Mouse (Mus musculus) layer of hippocampus, adult 9-11 months (tissue): Measurements from ENCODE around the gene Sult2b1.

Source experiments
- DNase-seq: peaks from one replicate; pipeline ENCODE4 v3.0.0; 2022

Gene Sult2b1

GRCm38 (mm10) chr7:45784524-45785372 is at the start of gene Sult2b1:
Gene Sult2b1 (minus strand): TSS chr7:45784669.
- DNase-seq: peak; percentile 95

DNA sequence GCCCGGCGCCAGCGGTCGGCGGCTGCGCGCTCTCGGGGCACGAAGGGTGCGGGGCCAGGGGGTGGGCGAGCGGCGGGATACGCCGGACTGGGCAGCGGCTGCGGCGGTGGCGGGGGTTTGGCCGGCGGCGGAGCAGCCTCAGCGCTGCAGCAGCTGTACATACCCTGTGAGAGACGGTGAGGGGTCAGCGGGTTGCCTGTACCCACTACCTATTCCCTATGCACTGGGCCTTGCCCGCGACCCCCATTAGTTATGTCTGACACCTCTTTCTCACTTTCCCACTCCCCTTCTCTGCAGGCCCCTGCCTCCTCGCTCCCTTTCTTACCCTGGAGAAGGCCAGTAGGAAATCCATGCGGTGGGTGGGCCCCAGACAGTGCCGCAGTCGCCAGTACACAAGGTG is 49.5 kb upstream of the Sult2b1 start:
- DNase-seq: no peak

DNA sequence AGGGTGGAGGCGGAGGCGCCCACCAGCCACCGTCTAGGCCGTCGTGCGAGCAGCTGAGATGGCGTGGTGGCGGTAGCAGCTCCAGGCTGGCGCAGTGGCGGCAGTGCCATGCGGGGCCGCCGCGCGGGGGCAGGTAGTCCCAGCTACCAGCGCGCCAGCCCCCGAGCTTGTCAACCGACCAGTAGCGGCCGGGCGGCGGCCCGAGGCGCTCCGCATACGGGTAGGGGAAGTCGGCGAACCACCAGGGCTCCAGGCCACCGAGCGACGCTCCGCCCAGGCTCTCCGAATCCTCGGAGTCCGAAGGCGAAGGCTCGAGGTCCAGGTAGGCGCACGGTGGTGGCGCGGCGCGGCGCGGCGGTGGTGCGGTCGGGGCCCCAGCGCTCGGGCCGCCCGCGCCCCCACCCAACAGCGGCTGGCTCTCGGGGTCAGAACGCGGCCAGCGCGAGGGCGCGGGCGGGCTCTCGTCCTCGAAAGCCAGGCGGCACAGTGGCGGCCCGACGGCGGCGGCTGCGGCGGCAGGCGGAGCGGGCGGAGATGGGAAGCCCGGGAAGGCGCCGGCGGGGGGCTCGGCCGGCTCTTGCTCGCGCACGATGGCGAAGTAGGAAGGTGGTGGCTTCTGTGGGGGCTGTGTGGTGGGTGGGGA is 48.8 kb upstream of the Sult2b1 start:
- no peak for DNase-seq

DNA sequence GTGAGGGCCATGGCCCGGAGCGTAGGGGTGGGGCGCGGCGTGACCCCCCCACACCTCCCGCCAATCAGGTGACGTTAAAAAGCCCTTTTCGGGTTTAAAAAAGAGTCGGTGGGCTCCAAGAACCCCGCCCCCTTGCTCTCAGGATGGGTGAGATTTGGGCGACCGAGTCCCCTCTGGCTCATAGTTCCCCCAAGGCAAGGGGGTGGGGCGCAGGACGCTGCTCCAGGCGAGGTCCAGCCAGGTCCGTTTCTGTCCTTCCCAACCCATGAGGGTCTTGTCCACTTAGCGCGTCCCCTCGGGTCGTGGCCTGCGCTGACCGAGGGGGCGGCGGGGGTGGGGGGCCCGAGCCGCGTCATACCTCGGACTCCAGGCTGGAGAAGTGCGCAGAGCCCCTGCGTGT is 48.0 kb upstream of the Sult2b1 start:
- no peak for DNase-seq

- DNase-seq: no peak
Measured at GRCm38 (mm10) chr7:45831128-45831525, 46.7 kb upstream of the Sult2b1 start.

DNA sequence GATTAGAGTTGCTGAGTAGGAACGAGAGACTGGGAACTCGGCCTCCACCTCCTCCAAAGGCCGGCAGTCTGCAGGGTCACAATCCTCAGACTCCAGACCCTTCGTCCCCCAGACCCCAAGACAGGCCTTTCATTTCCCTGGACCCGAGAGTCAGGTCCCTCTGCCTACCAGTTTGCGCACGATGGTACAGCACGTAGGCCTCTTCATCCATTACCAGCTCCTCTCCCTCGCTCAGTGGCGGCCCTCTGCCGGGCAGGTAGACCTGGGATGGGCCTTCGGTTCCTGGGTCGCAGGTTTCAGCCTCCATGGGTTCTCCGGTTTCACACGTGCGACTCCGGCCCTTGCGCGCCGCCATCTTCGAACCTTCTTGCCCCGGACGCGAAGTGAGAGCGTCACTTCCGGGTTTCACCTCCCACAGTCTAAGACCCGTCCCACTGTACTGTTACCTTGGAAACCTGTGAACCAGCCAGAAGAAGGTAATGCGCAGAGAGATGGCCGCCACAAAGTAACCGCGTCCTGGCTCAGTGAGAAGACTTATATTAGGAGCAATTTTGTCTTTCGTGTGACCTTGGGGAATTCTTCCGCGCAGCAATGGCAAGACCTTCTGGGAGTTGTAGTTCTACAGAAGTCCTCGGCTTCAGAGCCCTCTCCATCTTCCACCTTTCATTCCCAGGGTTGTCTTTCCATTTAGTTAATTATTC is 46.1 kb upstream of the Sult2b1 start, which contains the start of gene Grwd1:
Grwd1 (minus strand) TSS at position 518 of the 701 bp plus-strand sequence.
- peak; percentile 86 for DNase-seq

GRCm38 (mm10) chr7:45826631-45827030 is 42.2 kb upstream of the Sult2b1 start:
- no peak for DNase-seq

DNA sequence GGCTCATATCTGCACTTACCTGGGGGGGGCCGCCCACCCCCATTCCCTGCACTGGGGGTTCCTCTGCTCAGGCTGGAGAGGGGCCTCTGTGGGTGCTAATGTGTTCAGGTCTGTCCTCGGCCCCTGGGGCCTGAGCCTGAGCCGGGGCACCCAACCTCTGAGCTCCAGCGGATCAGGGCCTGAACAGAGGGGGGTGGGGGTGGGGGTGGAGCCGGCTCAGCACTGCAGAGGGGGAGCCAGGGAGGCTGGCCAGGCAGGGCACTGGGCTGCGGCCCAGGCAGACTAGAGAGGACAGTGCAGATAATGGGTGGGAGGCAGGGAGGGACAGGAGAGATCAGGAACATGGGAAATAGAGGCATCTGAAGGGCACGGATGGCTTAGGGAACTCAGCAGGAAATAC is 40.1 kb upstream of the Sult2b1 start, which contains the start of gene Kcnj14:
Kcnj14 (minus strand) TSS at position 185 of the 400 bp plus-strand sequence.
- no peak for DNase-seq

GRCm38 (mm10) chr7:45820913-45821312 is 36.4 kb upstream of the Sult2b1 start:
- DNase-seq: no peak

DNA sequence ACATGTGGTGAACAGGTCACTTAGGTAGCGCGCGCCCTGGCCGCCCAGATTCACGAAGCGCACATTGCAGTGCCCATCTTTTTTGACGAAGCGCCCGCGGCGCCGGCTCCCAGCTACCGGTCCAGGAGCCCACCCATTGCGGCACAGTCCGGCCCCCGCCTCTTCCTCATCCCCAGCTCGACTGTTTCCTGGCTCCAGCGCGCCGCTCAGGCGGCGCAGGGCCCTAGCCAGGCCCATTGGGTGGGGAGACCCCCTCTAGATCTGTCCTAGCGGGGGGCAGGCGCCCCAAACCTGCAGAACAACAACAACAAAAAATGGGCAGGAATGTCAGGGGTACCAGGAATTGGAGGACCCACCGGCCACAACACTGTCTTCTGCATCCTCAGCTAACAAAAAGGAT is 35.4 kb upstream of the Sult2b1 start:
- no peak for DNase-seq

- DNase-seq: no peak
Measured at GRCm38 (mm10) chr7:45815984-45816351, 31.5 kb upstream of the Sult2b1 start.

DNA sequence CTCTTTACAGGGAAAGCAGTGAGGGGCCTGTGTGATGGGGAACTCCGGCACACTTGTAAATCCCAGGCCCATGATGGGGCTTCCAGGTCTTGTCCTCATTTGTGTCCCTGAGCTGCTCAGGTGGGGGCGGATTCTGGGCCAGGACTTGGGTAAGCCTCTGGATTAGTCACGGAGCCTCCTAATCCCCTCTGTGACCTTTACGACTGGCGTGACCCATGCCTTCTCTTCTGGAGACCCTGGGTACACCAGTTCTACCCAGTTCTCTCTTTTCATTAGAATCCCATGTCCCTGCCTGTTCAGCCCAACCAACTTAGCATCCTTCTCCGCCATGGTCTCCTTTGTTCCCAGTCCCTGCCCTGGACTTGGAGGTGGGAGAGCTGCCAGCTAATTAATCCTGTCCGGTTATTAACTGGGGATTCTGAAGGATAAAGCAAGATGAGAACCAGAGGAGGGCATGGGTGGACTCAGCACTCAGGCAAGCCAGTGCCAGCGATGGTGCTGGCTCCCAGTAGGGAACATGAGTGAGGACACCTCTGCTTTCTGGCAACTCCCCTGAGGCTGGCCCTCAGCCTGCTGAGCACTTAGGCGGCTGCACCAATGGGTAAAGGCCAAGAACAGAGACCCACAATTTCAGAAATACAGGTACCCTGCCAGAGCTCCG is 31.0 kb upstream of the Sult2b1 start:
- no peak for DNase-seq

- DNase-seq: no peak
Measured at GRCm38 (mm10) chr7:45814841-45815240, 30.4 kb upstream of the Sult2b1 start.

DNA sequence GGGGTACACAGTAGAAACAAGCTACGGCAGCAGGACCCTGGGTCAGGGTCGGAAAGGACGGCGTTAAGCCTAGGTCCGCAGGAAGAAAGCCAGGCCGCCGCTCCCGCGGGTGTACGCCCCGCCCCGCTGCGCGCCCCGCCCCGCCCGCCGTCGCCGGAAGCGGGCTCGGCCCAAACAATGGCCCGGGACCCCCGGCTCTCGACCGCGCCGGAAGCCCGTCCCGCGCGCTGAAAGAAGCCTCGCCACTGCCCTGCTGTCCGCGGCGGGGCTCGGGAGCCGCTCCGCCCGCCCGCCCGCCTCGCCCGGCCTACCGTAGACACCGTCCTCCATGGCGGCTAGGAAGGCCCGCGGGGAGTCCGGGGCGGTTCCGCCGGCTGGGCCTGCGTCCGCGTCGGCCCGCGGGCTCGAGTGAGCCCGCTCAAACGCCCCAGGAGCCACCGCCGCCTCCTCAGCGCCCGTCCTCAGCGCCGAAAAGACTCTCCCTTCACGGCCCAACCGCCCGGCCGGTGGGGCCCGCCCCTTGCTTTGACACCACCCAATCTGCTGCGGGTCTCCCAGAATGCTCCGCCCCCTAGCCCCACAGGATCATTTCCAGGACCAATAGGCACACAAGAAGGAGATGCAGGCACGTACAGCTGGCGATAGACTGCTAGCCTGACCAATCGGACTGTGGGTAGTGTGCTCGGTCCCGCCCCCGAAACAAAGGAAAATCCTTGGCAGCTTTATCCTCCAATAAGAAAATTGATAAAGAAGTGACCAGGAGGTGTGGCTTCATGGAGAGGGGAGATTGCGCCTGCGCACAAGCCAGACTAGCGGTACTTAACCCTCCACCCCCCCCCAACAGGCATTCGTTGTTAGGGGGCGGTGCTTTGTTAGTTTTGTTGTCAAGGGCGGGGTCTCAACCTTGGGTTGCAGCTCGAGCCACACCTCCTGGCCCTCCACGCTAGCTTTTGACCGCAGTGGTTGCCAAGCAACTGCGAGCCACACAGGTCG is 29.6 kb upstream of the Sult2b1 start, which contains the start of gene Cyth2:
Cyth2 (minus strand) TSS at position 795 of the 993 bp plus-strand sequence.
- DNase-seq: peak; percentile 100

DNA sequence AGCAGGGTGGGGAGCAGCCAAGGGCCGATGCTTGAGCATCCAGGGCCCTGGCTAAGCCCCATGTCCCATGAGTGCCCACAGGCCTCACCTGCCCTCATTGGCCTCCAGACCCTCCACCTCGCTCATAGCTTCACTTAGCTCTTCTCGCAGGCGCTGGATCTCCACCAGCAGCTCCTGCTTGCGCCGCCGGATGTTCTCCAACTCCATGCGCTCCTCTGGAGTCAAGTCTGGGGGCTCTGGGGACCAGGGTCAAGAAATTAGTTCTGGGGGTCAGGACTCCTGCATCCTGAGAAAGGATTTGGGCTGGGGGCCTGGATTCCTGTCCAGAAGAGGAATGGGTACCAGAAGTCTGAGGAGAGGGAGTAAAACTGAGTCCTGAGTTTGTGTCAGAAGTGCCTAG is 28.5 kb upstream of the Sult2b1 start:
- no peak for DNase-seq

DNA sequence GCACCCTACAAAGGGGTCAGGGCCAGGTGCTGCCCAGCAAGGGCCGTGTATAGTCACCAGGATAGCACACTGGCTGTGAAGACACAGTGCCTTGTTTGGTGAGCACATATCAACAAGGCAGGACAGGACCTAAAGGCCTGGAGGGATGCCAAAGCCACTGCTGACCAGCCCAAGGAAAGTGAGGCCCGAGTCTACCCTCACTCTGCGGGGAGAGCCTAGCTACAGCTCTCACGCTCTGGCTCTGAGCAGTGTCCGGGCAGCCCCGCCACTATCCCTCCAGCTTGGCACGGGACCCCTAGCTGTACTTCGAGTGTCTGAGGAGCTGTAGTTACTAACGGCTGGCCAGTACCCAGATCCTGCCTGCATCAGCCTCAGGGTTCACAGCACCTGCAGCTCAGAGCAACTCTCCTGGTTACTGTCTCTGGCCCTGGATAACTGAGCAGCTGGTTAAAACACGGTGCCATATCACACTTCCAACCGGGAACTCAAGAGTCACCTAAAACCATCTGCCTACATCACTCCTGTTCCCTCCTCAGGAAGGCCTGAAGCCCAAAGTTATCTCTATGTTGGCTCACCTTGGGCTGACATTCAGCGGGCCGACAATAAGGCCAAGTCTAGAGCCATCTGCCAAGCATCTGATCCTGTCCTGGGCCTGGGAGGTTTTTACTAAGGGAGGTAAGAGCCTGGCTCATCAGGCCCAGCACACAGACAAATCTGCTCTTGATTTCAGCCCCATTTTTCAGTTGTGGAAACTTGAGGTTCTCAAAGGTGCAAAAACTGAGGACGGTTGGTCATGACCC is 25.0 kb upstream of the Sult2b1 start:
- no peak for DNase-seq

DNA sequence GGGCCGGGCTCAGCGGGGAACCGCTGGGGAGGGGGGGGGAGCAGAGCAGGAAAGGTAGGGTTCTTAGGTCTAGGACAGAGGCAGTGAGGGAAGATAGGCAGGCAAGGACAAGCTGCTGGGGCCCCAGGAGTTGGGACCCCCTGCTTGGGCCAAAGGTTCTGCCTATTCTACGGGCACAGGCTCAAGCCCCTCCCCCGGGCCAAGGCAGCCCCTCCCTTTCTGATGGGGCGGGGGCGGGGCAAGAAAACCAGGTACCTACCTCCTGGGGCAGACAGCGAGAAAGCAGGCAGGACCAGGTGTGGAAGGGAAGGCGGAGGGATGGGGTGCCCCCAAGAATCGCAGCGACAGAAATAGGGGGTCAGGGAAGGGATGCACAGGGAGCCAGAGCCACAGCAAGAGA is 24.0 kb upstream of the Sult2b1 start:
- no peak for DNase-seq

GRCm38 (mm10) chr7:45805941-45806340 is 21.5 kb upstream of the Sult2b1 start:
- DNase-seq: no peak

DNA sequence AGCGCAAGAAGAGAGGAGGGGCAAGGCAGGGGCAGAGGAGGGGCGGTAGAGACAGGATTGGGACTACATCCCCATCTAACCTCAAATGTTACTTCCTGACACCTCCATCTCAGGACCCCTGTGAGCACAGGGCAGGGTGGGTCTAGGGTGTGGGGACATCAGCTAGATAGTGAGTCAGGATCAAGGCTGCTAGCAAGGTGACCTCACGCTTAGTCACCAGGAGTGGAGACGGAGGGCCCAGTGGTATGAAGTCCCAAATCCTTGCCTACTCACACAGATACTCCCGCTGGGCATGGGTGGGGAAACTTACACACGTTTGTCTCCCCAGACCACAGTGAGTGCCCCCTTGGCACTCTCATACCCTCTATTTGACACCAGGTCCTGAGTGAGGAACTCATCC is 18.1 kb upstream of the Sult2b1 start:
- no peak for DNase-seq

DNA sequence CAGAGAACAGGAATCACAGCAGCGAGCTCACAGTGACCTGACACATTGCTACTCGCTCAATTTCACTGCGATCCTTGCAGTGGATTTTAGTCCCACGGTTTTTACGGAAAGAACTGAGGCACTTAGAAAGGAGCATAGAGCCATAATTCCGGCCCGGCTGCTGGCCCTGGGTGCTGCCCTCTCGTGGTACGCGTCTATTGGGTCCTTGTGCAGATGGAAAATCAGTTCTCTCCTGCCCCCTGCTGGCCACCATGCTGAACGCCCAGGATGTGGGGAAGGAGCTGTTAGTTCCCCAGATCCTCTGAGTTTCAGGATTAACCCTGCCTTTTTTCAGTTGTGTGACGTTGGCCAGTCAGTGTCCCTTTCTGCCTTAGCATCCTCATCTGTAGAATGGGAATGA is 16.9 kb upstream of the Sult2b1 start:
- peak; percentile 90 for DNase-seq
